32 mouse cellular contexts compared by ENCODE assay signal in genomic region chrX:19152170-19152861, GRCm38 (mm10).
DNase-seq lines count a peak whose midpoint lies in the region; ATAC-seq and TF ChIP-seq lines count a peak whose summit lies in the region.
"Had no signal": no experiment of that assay in that cellular context is flagged by ENCODE, and none has a peak within 500 bp of the region (broad histone marks: within the 10 kb centered on the region; RNA-seq: fewer than 3 reads in every experiment).

No protein-coding gene starts in this region.

- TF ChIP-seq CTCF in layer of hippocampus, adult 2 months (conservative IDR thresholded peaks at IDR 0.05) = no peak

- ATAC-seq in forebrain, embryonic 16.5 days = 0 out of 2 replicates have a peak, but pooled peaks have one; percentile 18
- ATAC-seq in forebrain, embryonic 11.5 days (replicated peaks; ENCODE audit: low FRiP score) = no peak
- peak; percentile 52 for ATAC-seq in megakaryocyte progenitor cell, adult 5-6 weeks (replicated peaks; ENCODE audit: poor library complexity)
- ATAC-seq: forebrain, embryonic 13.5 days; hindbrain, embryonic 16.5 days; intestine, embryonic 15.5 days had no signal

- no peak overlapping the region for H3K4me2 ChIP-seq in forebrain, embryonic 16.5 days (ENCODE audit: low read length)
- H3K4me2 ChIP-seq in forebrain, embryonic 11.5 days (ENCODE audit: low read depth, low read length, severe bottlenecking) = no peak overlapping the region
- H3K4me2 ChIP-seq: embryonic facial prominence, embryonic 13.5 days; forebrain, embryonic 13.5 days; heart, embryonic 12.5 days; heart, embryonic 15.5 days; hindbrain, embryonic 13.5 days; intestine, embryonic 15.5 days had no signal

- DNase-seq in forebrain, embryonic 11.5 days (ENCODE audit: low spot score) = no peak
- DNase-seq in layer of hippocampus, adult 2 months (ENCODE audit: low spot score in 2 of 2) = no peak
- DNase-seq in layer of hippocampus, adult 9-11 months = no peak
- peak; percentile 26 for DNase-seq in MEL-GATA-1-ER (ENCODE audit: extremely low read depth, low read depth)
- DNase-seq in thymus, postnatal 36 days = no peak
- DNase-seq in limb, embryonic 10.5 days (ENCODE audit: low spot score) = no peak
- DNase-seq: adrenal gland, postnatal 10 days; adrenal gland, postnatal 36 days; B cell, adult 2 months; cerebellum, adult 11 months; cerebellum, adult 2 months; cerebellum, adult 9-11 months; cerebellum, postnatal 25 days; embryo, embryonic 11 days; gastrocnemius, postnatal 25 days; heart, adult 18-20 months; heart, postnatal 10 days; heart, postnatal 36 days had no signal

- H3K27me3 ChIP-seq in forebrain, embryonic 16.5 days (replicated peaks; ENCODE audit: control insufficient read depth, insufficient read depth, low read length) = no peaks in the 10 kb centered on the region
- H3K27me3 ChIP-seq in forebrain, embryonic 11.5 days (ENCODE audit: control insufficient read depth, insufficient read depth, low read length) = no peaks in the 10 kb centered on the region
- no peaks in the 10 kb centered on the region for H3K27me3 ChIP-seq in limb, embryonic 10.5 days (ENCODE audit: low read depth, poor library complexity, severe bottlenecking)
- H3K27me3 ChIP-seq: CH12.LX; embryonic facial prominence, embryonic 13.5 days; forebrain, embryonic 13.5 days; heart, embryonic 12.5 days; heart, embryonic 15.5 days; hindbrain, embryonic 13.5 days; intestine, embryonic 15.5 days had no signal

- no peaks in the 10 kb centered on the region for H3K9me3 ChIP-seq in forebrain, embryonic 16.5 days (ENCODE audit: control insufficient read depth, low read length)
- H3K9me3 ChIP-seq in forebrain, embryonic 11.5 days (ENCODE audit: control insufficient read depth, low read length) = no peaks in the 10 kb centered on the region
- H3K9me3 ChIP-seq in limb, embryonic 10.5 days (replicated peaks) = no peaks in the 10 kb centered on the region
- H3K9me3 ChIP-seq: embryonic facial prominence, embryonic 10.5 days; embryonic facial prominence, embryonic 13.5 days; forebrain, embryonic 13.5 days; G1E; heart, embryonic 12.5 days; heart, embryonic 15.5 days; hindbrain, embryonic 10.5 days; hindbrain, embryonic 13.5 days; intestine, embryonic 15.5 days had no signal

- H3K9ac ChIP-seq in forebrain, embryonic 16.5 days (replicated peaks; ENCODE audit: low read depth, low read length) = no peak overlapping the region
- no peak overlapping the region for H3K9ac ChIP-seq in forebrain, embryonic 11.5 days (ENCODE audit: low read length)
- H3K9ac ChIP-seq: embryonic facial prominence, embryonic 13.5 days; forebrain, embryonic 13.5 days; heart, embryonic 12.5 days; heart, embryonic 15.5 days; hindbrain, embryonic 13.5 days; intestine, embryonic 15.5 days had no signal

- H3K4me3 ChIP-seq in forebrain, embryonic 16.5 days (replicated peaks; ENCODE audit: low read length) = no peak overlapping the region
- no peak overlapping the region for H3K4me3 ChIP-seq in forebrain, embryonic 11.5 days (ENCODE audit: low read depth, low read length)
- H3K4me3 ChIP-seq in layer of hippocampus, adult 2 months = no peak overlapping the region
- H3K4me3 ChIP-seq in limb, embryonic 10.5 days = no peak overlapping the region
- H3K4me3 ChIP-seq: embryonic facial prominence, embryonic 10.5 days; embryonic facial prominence, embryonic 13.5 days; erythroblast, embryonic 14.5 days; forebrain, embryonic 13.5 days; heart, embryonic 12.5 days; heart, embryonic 15.5 days; hindbrain, embryonic 10.5 days; hindbrain, embryonic 13.5 days; intestine, embryonic 15.5 days had no signal

- no peak overlapping the region for H3K27ac ChIP-seq in forebrain, embryonic 16.5 days (ENCODE audit: low read length)
- no peak overlapping the region for H3K27ac ChIP-seq in forebrain, embryonic 11.5 days (ENCODE audit: low read depth, low read length)
- H3K27ac ChIP-seq in layer of hippocampus, adult 2 months = peak overlapping the region; percentile 5; the same call in 1 of the 2 replicates
- H3K27ac ChIP-seq in limb, embryonic 10.5 days = no peak overlapping the region
- H3K27ac ChIP-seq: embryonic facial prominence, embryonic 10.5 days; embryonic facial prominence, embryonic 13.5 days; forebrain, embryonic 13.5 days; heart, embryonic 15.5 days; hindbrain, embryonic 10.5 days; hindbrain, embryonic 13.5 days; intestine, embryonic 15.5 days had no signal

- no peaks in the 10 kb centered on the region for H3K36me3 ChIP-seq in forebrain, embryonic 16.5 days (ENCODE audit: control insufficient read depth, insufficient read depth)
- H3K36me3 ChIP-seq in forebrain, embryonic 11.5 days (ENCODE audit: control insufficient read depth, insufficient read depth, low read length) = no peaks in the 10 kb centered on the region
- H3K36me3 ChIP-seq in limb, embryonic 10.5 days = no peaks in the 10 kb centered on the region
- H3K36me3 ChIP-seq: embryonic facial prominence, embryonic 10.5 days; embryonic facial prominence, embryonic 13.5 days; G1E; heart, embryonic 12.5 days; heart, embryonic 15.5 days; hindbrain, embryonic 10.5 days; hindbrain, embryonic 13.5 days; intestine, embryonic 15.5 days had no signal

- no peaks in the 10 kb centered on the region for H3K4me1 ChIP-seq in forebrain, embryonic 16.5 days (replicated peaks; ENCODE audit: control insufficient read depth, insufficient read depth, low read length)
- H3K4me1 ChIP-seq in forebrain, embryonic 11.5 days (replicated peaks; ENCODE audit: control insufficient read depth, insufficient read depth, low read length) = no peaks in the 10 kb centered on the region
- no peaks in the 10 kb centered on the region for H3K4me1 ChIP-seq in limb, embryonic 10.5 days
- H3K4me1 ChIP-seq: embryonic facial prominence, embryonic 10.5 days; embryonic facial prominence, embryonic 13.5 days; forebrain, embryonic 13.5 days; heart, embryonic 12.5 days; heart, embryonic 15.5 days; hindbrain, embryonic 10.5 days; hindbrain, embryonic 13.5 days; intestine, embryonic 15.5 days had no signal

- 85% methylated on average over 1 of the region's 1 CpGs for WGBS in forebrain, embryonic 16.5 days
- 97% methylated on average over 1 of the region's 1 CpGs for WGBS in forebrain, embryonic 11.5 days
- 87% methylated on average over 1 of the region's 1 CpGs for WGBS in limb, embryonic 10.5 days
